Mouse (Mus musculus): ENCODE data around the gene Commd3.

- TF ChIP-seq CTCF (IDR thresholded peaks at IDR 0.05; ENCODE audit: control insufficient read depth, insufficient read depth, insufficient replicate concordance, low read depth, low read length) (no peak), POLR2A (IDR thresholded peaks at IDR 0.05; ENCODE audit: control insufficient read depth, low read depth, low read length) (0 out of 2 replicates have a peak, but pooled peaks have one; percentile 16)
Observed at GRCm38 (mm10) chr2:18677631-18678471, 5.7 kb downstream of the Commd3 start.
